Mouse (Mus musculus): ENCODE measurements around the gene Tmem229a. TPM values are rescaled to one million over a fixed set of nuclear protein-coding genes. Genes with fewer than 3 reads are reported as not detected.

Gene Tmem229a
- polyA plus RNA-seq, 1 experiment from 2014 or later = not detected

DNA sequence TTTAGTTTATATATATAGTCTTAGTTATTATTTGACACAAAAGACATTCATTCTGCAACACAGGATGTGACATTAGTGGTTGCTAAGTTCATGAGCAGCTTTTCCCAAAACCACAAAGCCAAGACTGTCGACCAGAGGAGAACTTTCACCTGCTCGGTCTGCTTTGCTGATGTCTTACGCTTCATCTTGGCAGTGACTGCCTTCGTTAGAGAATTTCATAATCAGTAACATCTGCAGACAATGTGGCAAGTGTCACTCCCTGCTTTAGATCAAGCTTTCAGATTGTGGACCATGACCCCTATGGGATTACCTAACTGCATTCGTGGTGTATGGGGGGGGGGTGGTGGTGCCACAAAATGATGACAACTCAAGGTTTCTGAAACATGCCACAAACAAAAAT, 7.7 kb upstream of the Tmem229a start:
- Histone ChIP-seq H3K36me3 (ENCODE audit: control insufficient read depth, insufficient read depth, low read length) (no peaks in the 10 kb centered on the region), H3K4me2 (ENCODE audit: low read length) (no peak overlapping the region), H3K4me1 (ENCODE audit: control insufficient read depth in 2 of 2, insufficient read depth in 2 of 2, low read length in 2 of 2) (no peaks in the 10 kb centered on the region), H3K4me3 (ENCODE audit: control insufficient read depth in 1 of 2, insufficient read depth in 1 of 2, low read depth in 1 of 2, low read length in 2 of 2) (no peak overlapping the region), H3K9ac (ENCODE audit: low read length) (no peak overlapping the region), H3K27me3 (ENCODE audit: control insufficient read depth, insufficient read depth, low read length) (no peaks in the 10 kb centered on the region), H3K9me3 (ENCODE audit: control insufficient read depth, low read length) (no peaks in the 10 kb centered on the region), H3K27ac (replicated peaks in 1 of 2; ENCODE audit: control insufficient read depth in 1 of 2, insufficient read depth in 1 of 2, low read depth in 2 of 2, low read length in 2 of 2) (no peak overlapping the region)
- WGBS = 78% methylated on average over 5 of the region's 5 CpGs
- no peak for ATAC-seq (ENCODE audit: insufficient number of reproducible peaks, insufficient read depth, low FRiP score, low read depth)

- no peak overlapping the region for H3K9ac ChIP-seq (ENCODE audit: low read length)
- no peak for ATAC-seq (ENCODE audit: insufficient number of reproducible peaks, insufficient read depth, low FRiP score, low read depth)
- WGBS = 51% methylated on average over 5 of the region's 5 CpGs
Observed at GRCm38 (mm10) chr6:24956586-24956973, 483 bp upstream of the Tmem229a start.

DNA sequence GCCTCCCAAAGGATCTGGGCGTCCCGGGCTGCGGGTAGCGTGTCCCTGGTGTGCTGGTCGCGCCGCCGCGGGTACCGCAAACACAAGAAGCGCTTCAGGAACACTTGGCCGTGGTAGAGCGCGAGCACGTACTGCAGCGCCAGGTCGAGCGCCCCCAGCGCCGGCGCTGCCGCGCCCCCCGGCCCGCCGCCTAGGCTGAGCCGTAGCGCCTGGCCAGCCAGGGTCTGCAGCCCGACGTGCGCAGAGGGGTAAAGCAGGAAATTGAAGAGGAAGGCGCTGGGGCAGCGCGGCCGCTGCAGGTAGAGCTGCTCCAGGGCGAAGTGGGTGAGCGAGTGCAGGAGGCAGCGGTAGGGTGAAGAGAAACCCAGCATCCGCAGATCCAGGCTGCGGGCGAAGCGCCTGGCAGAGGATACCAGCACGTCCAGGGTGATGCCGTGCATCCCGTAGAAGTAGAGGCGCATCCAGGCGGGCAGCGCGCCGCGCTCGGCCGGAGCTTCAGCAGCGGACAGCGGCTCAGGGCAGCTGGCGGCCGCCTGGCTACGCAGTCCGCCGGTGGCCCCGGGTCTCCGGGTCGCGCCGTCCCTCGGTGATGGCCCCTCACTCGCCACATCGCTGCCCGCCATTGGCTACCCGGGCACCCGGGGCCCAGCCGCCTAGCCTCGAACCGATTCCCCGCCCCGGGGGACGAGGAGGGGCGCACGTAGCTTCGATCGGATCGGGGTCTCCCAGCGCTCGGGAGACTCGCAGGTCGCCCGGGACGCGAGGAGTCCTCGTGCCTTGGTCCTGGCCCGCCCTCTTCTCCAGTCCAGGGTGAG, 759 bp downstream of the Tmem229a start:
- Histone ChIP-seq H3K9ac (ENCODE audit: low read length) (peak overlapping the region; percentile 64), H3K9me3 (ENCODE audit: control insufficient read depth, low read length) (no peaks in the 10 kb centered on the region), H3K4me1 (ENCODE audit: control insufficient read depth in 2 of 2, insufficient read depth in 2 of 2, low read length in 2 of 2) (peaks cover 0 to 12% of the 10 kb centered on the region in 2 experiments; a peak in 2 of 4 replicates), H3K27me3 (ENCODE audit: control insufficient read depth, insufficient read depth, low read length) (peaks cover 18% of the 10 kb centered on the region), H3K36me3 (ENCODE audit: control insufficient read depth, insufficient read depth, low read length) (no peaks in the 10 kb centered on the region), H3K4me2 (ENCODE audit: low read length) (peak overlapping the region; percentile 98), H3K27ac (replicated peaks in 1 of 2; ENCODE audit: control insufficient read depth in 1 of 2, insufficient read depth in 1 of 2, low read depth in 2 of 2, low read length in 2 of 2) (no peak overlapping the region), H3K4me3 (ENCODE audit: control insufficient read depth in 1 of 2, insufficient read depth in 1 of 2, low read depth in 1 of 2, low read length in 2 of 2) (peak overlapping the region; percentile 50 to 61)
- ATAC-seq (ENCODE audit: insufficient number of reproducible peaks, insufficient read depth, low FRiP score, low read depth) = peak; percentile 61
- WGBS = under 1% methylated on average over 85 of the region's 91 CpGs

More at GRCm38 (mm10) chr6:24956586-24956973, 483 bp upstream of the Tmem229a start:
- H3K9me3 ChIP-seq (ENCODE audit: control insufficient read depth, low read length) = no peaks in the 10 kb centered on the region
- no peaks in the 10 kb centered on the region for H3K36me3 ChIP-seq (ENCODE audit: control insufficient read depth, insufficient read depth, low read length)
- peaks cover 0 to 12% of the 10 kb centered on the region in 2 experiments; a peak in 2 of 4 replicates for H3K4me1 ChIP-seq (ENCODE audit: control insufficient read depth in 2 of 2, insufficient read depth in 2 of 2, low read length in 2 of 2)
- H3K4me3 ChIP-seq (ENCODE audit: control insufficient read depth in 1 of 2, insufficient read depth in 1 of 2, low read depth in 1 of 2, low read length in 2 of 2) = peak overlapping the region in 1 of 2 experiments; percentile 50; a peak in 2 of 4 replicates
- H3K27me3 ChIP-seq (ENCODE audit: control insufficient read depth, insufficient read depth, low read length) = peaks cover 18% of the 10 kb centered on the region
- H3K4me2 ChIP-seq (ENCODE audit: low read length) = peak overlapping the region; percentile 98
- no peak overlapping the region for H3K27ac ChIP-seq (replicated peaks in 1 of 2; ENCODE audit: control insufficient read depth in 1 of 2, insufficient read depth in 1 of 2, low read depth in 2 of 2, low read length in 2 of 2)

DNA sequence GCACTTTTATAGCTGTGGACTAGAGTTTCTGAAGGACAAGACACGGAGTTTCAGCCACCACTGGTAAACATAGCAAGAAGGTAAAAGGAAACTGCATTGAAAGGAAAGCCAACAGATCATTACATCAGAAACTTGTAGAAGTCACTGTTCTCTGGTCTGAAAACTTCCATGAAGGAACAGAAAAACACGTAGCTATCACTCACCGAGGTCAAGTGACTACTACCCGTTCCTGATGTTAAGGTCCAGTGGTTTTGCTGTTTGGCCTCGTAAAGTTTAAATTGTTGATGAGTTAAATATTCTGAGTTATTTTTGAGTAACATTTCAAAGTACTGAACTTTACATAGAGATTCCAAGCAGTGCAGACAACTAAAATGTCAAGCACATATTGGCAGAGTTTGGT, 2.0 kb downstream of the Tmem229a start:
- Histone ChIP-seq H3K27ac (replicated peaks in 1 of 2; ENCODE audit: control insufficient read depth in 1 of 2, insufficient read depth in 1 of 2, low read depth in 2 of 2, low read length in 2 of 2) (no peak overlapping the region), H3K9ac (ENCODE audit: low read length) (no peak overlapping the region), H3K27me3 (ENCODE audit: control insufficient read depth, insufficient read depth, low read length) (peaks cover 18% of the 10 kb centered on the region), H3K4me3 (ENCODE audit: control insufficient read depth in 1 of 2, insufficient read depth in 1 of 2, low read depth in 1 of 2, low read length in 2 of 2) (no peak overlapping the region), H3K4me1 (ENCODE audit: control insufficient read depth in 2 of 2, insufficient read depth in 2 of 2, low read length in 2 of 2) (peaks cover 0 to 12% of the 10 kb centered on the region in 2 experiments; a peak in 2 of 4 replicates), H3K9me3 (ENCODE audit: control insufficient read depth, low read length) (no peaks in the 10 kb centered on the region), H3K4me2 (ENCODE audit: low read length) (no peak overlapping the region), H3K36me3 (ENCODE audit: control insufficient read depth, insufficient read depth, low read length) (no peaks in the 10 kb centered on the region)
- ATAC-seq (ENCODE audit: insufficient number of reproducible peaks, insufficient read depth, low FRiP score, low read depth) = no peak
- WGBS = 78% methylated on average over 5 of the region's 5 CpGs

- Histone ChIP-seq H3K9ac (ENCODE audit: low read length) (no peak overlapping the region), H3K27ac (replicated peaks in 1 of 2; ENCODE audit: control insufficient read depth in 1 of 2, insufficient read depth in 1 of 2, low read depth in 2 of 2, low read length in 2 of 2) (no peak overlapping the region), H3K4me3 (ENCODE audit: control insufficient read depth in 1 of 2, insufficient read depth in 1 of 2, low read depth in 1 of 2, low read length in 2 of 2) (no peak overlapping the region), H3K9me3 (ENCODE audit: control insufficient read depth, low read length) (no peaks in the 10 kb centered on the region), H3K27me3 (ENCODE audit: control insufficient read depth, insufficient read depth, low read length) (peaks cover 18% of the 10 kb centered on the region), H3K36me3 (ENCODE audit: control insufficient read depth, insufficient read depth, low read length) (no peaks in the 10 kb centered on the region), H3K4me1 (ENCODE audit: control insufficient read depth in 2 of 2, insufficient read depth in 2 of 2, low read length in 2 of 2) (peaks cover 0 to 12% of the 10 kb centered on the region in 2 experiments; a peak in 2 of 4 replicates), H3K4me2 (ENCODE audit: low read length) (no peak overlapping the region)
- 80% methylated on average over 5 of the region's 5 CpGs for WGBS
- ATAC-seq (ENCODE audit: insufficient number of reproducible peaks, insufficient read depth, low FRiP score, low read depth) = no peak
Observed at GRCm38 (mm10) chr6:24952341-24952740, 3.8 kb downstream of the Tmem229a start.

DNA sequence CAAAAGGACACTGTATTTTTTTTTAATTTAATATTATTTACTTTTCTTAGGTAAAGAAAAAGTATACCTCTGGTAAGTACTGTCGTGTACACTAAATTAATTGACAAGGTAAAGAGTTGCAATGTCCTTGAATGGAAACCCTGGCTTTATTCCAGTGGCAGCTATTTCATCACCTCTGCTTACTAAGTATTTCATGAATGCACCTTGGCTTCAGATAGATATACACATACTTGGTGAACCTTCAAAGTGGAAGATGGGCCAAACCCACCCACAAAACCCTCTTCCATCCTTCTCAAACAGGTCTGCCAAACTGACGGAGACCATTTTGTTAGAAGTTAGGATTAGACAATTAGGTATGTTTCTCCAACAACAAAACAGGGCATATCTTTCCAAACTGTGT, 5.4 kb downstream of the Tmem229a start:
- H3K4me3 ChIP-seq (ENCODE audit: control insufficient read depth in 1 of 2, insufficient read depth in 1 of 2, low read depth in 1 of 2, low read length in 2 of 2) = no peak overlapping the region
- H3K27ac ChIP-seq (replicated peaks in 1 of 2; ENCODE audit: control insufficient read depth in 1 of 2, insufficient read depth in 1 of 2, low read depth in 2 of 2, low read length in 2 of 2) = no peak overlapping the region
- peaks cover 0 to 7% of the 10 kb centered on the region in 2 experiments; a peak in 2 of 4 replicates for H3K4me1 ChIP-seq (ENCODE audit: control insufficient read depth in 2 of 2, insufficient read depth in 2 of 2, low read length in 2 of 2)
- no peak for ATAC-seq (ENCODE audit: insufficient number of reproducible peaks, insufficient read depth, low FRiP score, low read depth)
- H3K9me3 ChIP-seq (ENCODE audit: control insufficient read depth, low read length) = no peaks in the 10 kb centered on the region
- H3K4me2 ChIP-seq (ENCODE audit: low read length) = no peak overlapping the region
- 76% methylated on average over 2 of the region's 2 CpGs for WGBS
- H3K36me3 ChIP-seq (ENCODE audit: control insufficient read depth, insufficient read depth, low read length) = no peaks in the 10 kb centered on the region
- no peak overlapping the region for H3K9ac ChIP-seq (ENCODE audit: low read length)
- peaks cover 18% of the 10 kb centered on the region for H3K27me3 ChIP-seq (ENCODE audit: control insufficient read depth, insufficient read depth, low read length)

DNA sequence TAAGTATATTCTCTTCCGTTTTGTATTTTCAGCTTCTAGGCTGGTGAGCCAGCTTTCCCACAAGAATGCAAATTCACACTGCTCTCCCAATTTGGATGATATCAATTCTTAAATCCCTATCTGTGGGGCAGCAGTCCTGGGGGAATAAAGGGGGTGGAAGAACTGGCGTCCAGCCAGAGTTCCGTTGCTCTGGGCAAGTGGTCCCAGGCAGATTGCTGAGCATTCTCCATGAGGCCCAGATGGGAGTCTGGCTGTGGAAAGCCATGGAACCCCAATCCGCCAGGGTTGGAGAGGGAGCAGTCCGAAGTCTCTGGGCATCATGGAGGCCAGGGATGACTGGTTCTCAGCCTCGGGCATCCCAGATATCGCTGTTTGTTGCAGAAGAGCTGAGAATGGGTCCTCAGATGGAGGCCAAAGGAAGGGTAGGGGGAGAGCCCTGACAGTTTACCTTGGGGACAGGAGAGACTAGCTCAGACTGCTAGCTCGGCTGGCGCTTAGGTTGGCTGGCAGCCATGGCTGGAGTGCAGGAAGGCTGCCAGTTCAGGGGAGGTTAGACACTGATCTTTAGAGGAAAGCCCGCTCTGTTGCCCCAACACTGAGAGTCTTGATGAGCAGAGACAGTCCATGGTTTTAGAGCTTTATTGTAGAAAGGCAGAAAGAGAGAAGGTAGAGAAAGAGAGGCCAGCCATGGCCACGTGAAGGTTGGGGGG, 30.9 kb downstream of the Tmem229a start:
- ATAC-seq (ENCODE audit: insufficient number of reproducible peaks, insufficient read depth, low FRiP score, low read depth) = no peak
- Histone ChIP-seq H3K27ac (replicated peaks in 1 of 2; ENCODE audit: control insufficient read depth in 1 of 2, insufficient read depth in 1 of 2, low read depth in 2 of 2, low read length in 2 of 2) (no peak overlapping the region), H3K9ac (ENCODE audit: low read length) (no peak overlapping the region), H3K36me3 (ENCODE audit: control insufficient read depth, insufficient read depth, low read length) (no peaks in the 10 kb centered on the region), H3K27me3 (ENCODE audit: control insufficient read depth, insufficient read depth, low read length) (no peaks in the 10 kb centered on the region), H3K4me2 (ENCODE audit: low read length) (no peak overlapping the region), H3K9me3 (ENCODE audit: control insufficient read depth, low read length) (peaks cover 10% of the 10 kb centered on the region), H3K4me3 (ENCODE audit: control insufficient read depth in 1 of 2, insufficient read depth in 1 of 2, low read depth in 1 of 2, low read length in 2 of 2) (no peak overlapping the region), H3K4me1 (ENCODE audit: control insufficient read depth in 2 of 2, insufficient read depth in 2 of 2, low read length in 2 of 2) (no peaks in the 10 kb centered on the region)
- WGBS = 78% methylated on average over 11 of the region's 11 CpGs
